18 mouse cellular contexts compared by ENCODE assay signal in genomic region chr2:91674895-91675294, GRCm38 (mm10). TPM values are rescaled to one million over a fixed set of nuclear protein-coding genes. Genes with fewer than 3 reads are reported as not detected.
DNase-seq lines count a peak whose midpoint lies in the region; ATAC-seq and TF ChIP-seq lines count a peak whose summit lies in the region.
"Had no signal": no experiment of that assay in that cellular context is flagged by ENCODE, and none has a peak within 500 bp of the region (broad histone marks: within the 10 kb centered on the region; RNA-seq: fewer than 3 reads in every experiment).

No protein-coding gene starts in this region.

- no peak overlapping the region for H3K4me3 ChIP-seq in hindbrain, postnatal 0 days (ENCODE audit: low read length)
- no peak overlapping the region for H3K4me3 ChIP-seq in hindbrain, embryonic 10.5 days
- H3K4me3 ChIP-seq in testis, adult 2 months (ENCODE audit: control insufficient read depth, low read depth, low read length) = no peak overlapping the region
- H3K4me3 ChIP-seq in hindbrain, embryonic 14.5 days (replicated peaks; ENCODE audit: low read length) = no peak overlapping the region
- H3K4me3 ChIP-seq: heart, embryonic 15.5 days; hindbrain, embryonic 13.5 days had no signal

- H3K9me3 ChIP-seq in hindbrain, postnatal 0 days (ENCODE audit: low read length) = no peaks in the 10 kb centered on the region
- no peaks in the 10 kb centered on the region for H3K9me3 ChIP-seq in hindbrain, embryonic 10.5 days
- no peaks in the 10 kb centered on the region for H3K9me3 ChIP-seq in hindbrain, embryonic 14.5 days (ENCODE audit: control insufficient read depth, low read length)
- H3K9me3 ChIP-seq: G1E; heart, embryonic 15.5 days; hindbrain, embryonic 13.5 days had no signal

- TF ChIP-seq POLR2A in testis, adult 2 months (IDR thresholded peaks at IDR 0.05; ENCODE audit: control insufficient read depth, low read depth, low read length) = no peak

- DNase-seq in hindbrain, postnatal 0 days (ENCODE audit: low spot score) = peak; percentile 20
- no peak for DNase-seq in hindbrain, embryonic 10.5 days (ENCODE audit: low spot score)
- no peak for DNase-seq in testis, postnatal 10 days (ENCODE audit: low spot score)
- DNase-seq in layer of hippocampus, postnatal 36 days = peak; percentile 52 to 62
- DNase-seq in heart, postnatal 10 days = no peak
- DNase-seq in adipocyte (ENCODE audit: low spot score) = no peak
- DNase-seq in hindbrain, embryonic 14.5 days (ENCODE audit: low spot score) = no peak
- DNase-seq: adrenal gland, postnatal 10 days; heart, adult 18-20 months; lung, postnatal 10 days had no signal

- H3K27me3 ChIP-seq in hindbrain, postnatal 0 days (ENCODE audit: insufficient read depth, low read length) = no peaks in the 10 kb centered on the region
- H3K27me3 ChIP-seq in hindbrain, embryonic 10.5 days (ENCODE audit: insufficient read depth, poor library complexity, severe bottlenecking) = no peaks in the 10 kb centered on the region
- H3K27me3 ChIP-seq in testis, adult 2 months (ENCODE audit: control insufficient read depth, insufficient read depth, low read length) = no peaks in the 10 kb centered on the region
- no peaks in the 10 kb centered on the region for H3K27me3 ChIP-seq in hindbrain, embryonic 14.5 days (ENCODE audit: control insufficient read depth, insufficient read depth, low read length)
- H3K27me3 ChIP-seq: heart, embryonic 15.5 days; hindbrain, embryonic 13.5 days had no signal

- no peak overlapping the region for H3K9ac ChIP-seq in hindbrain, postnatal 0 days (replicated peaks; ENCODE audit: low read length)
- H3K9ac ChIP-seq in hindbrain, embryonic 14.5 days = no peak overlapping the region
- H3K9ac ChIP-seq: heart, embryonic 15.5 days; hindbrain, embryonic 13.5 days; liver, embryonic 14.5 days had no signal

- TF ChIP-seq CTCF in hindbrain, postnatal 0 days (IDR thresholded peaks at IDR 0.05; ENCODE audit: low read depth) = no peak
- peak; percentile 9; the same call in 1 of the 2 replicates for TF ChIP-seq CTCF in testis, adult 2 months (IDR thresholded peaks at IDR 0.05; ENCODE audit: control insufficient read depth, insufficient read depth, insufficient replicate concordance, low read depth, low read length)

- no peak overlapping the region for H3K27ac ChIP-seq in hindbrain, postnatal 0 days
- H3K27ac ChIP-seq in hindbrain, embryonic 10.5 days = no peak overlapping the region
- no peak overlapping the region for H3K27ac ChIP-seq in testis, adult 2 months (ENCODE audit: control insufficient read depth, insufficient read depth, low read depth, low read length)
- H3K27ac ChIP-seq in hindbrain, embryonic 14.5 days = no peak overlapping the region
- H3K27ac ChIP-seq: heart, embryonic 15.5 days; hindbrain, embryonic 13.5 days; kidney, postnatal 0 days; liver, embryonic 14.5 days had no signal

- H3K36me3 ChIP-seq in hindbrain, postnatal 0 days (ENCODE audit: insufficient read depth, low read length) = peaks cover 52% of the 10 kb centered on the region
- H3K36me3 ChIP-seq in hindbrain, embryonic 10.5 days = peaks cover 92% of the 10 kb centered on the region
- H3K36me3 ChIP-seq in testis, adult 2 months (ENCODE audit: control insufficient read depth, insufficient read depth, low read length) = peaks cover 6% of the 10 kb centered on the region
- H3K36me3 ChIP-seq in hindbrain, embryonic 14.5 days (replicated peaks; ENCODE audit: control insufficient read depth, insufficient read depth) = peaks cover 98% of the 10 kb centered on the region

- 77% methylated on average over 5 of the region's 5 CpGs for WGBS in hindbrain, postnatal 0 days
- WGBS in hindbrain, embryonic 10.5 days = 93% methylated on average over 5 of the region's 5 CpGs
- WGBS in hindbrain, embryonic 14.5 days = 91% methylated on average over 5 of the region's 5 CpGs

- H3K4me2 ChIP-seq in hindbrain, postnatal 0 days (ENCODE audit: low read depth, low read length) = no peak overlapping the region
- H3K4me2 ChIP-seq in hindbrain, embryonic 14.5 days (replicated peaks) = no peak overlapping the region
- H3K4me2 ChIP-seq: heart, embryonic 15.5 days; hindbrain, embryonic 13.5 days had no signal

- intact Hi-C loops in heart, postnatal 10 days (cut with DNase I) = no loop called here

- ATAC-seq in hindbrain, postnatal 0 days = peak; percentile 27; the same call in 1 of the 2 replicates
- no peak for ATAC-seq in hindbrain, embryonic 14.5 days (ENCODE audit: low FRiP score)
- ATAC-seq: intestine, postnatal 0 days had no signal

- no peaks in the 10 kb centered on the region for H3K4me1 ChIP-seq in hindbrain, postnatal 0 days (ENCODE audit: insufficient read depth, low read length)
- H3K4me1 ChIP-seq in hindbrain, embryonic 10.5 days (replicated peaks) = no peaks in the 10 kb centered on the region
- no peaks in the 10 kb centered on the region for H3K4me1 ChIP-seq in testis, adult 2 months (ENCODE audit: control insufficient read depth, insufficient read depth, low read length)
- no peaks in the 10 kb centered on the region for H3K4me1 ChIP-seq in hindbrain, embryonic 14.5 days (replicated peaks; ENCODE audit: control insufficient read depth, insufficient read depth, low read length)
- H3K4me1 ChIP-seq: heart, embryonic 15.5 days; hindbrain, embryonic 13.5 days had no signal

RNA-seq across cellular contexts. Expression of gene Arhgap1, which starts 25.2 kb away (rescaled TPM):
- total RNA-seq in hindbrain, postnatal 0 days (2014; rRNA removed) = 95.8 and 107 TPM in 2 replicates
- 81.9 and 85.1 TPM in 2 replicates for polyA plus RNA-seq in hindbrain, postnatal 0 days (2015; fragmentation: Nextera tagmentation; extraction: Ambion mirVana)
- polyA plus RNA-seq in hindbrain, embryonic 10.5 days (2016; fragmentation: Nextera tagmentation; extraction: Ambion mirVana) = 78.8 and 96.3 TPM in 2 replicates
- 22.8 and 23.7 TPM in 2 replicates for polyA plus RNA-seq in testis, adult 2 months (2012; rRNA removed)
- total RNA-seq in layer of hippocampus, postnatal 36 days (2021) = 10 to 100 TPM; 55.7 to 65.1 TPM
- total RNA-seq in heart, postnatal 10 days (2021) = 10 to 100 TPM; 50.3 to 51.9 TPM
- 88.3 and 89.8 TPM in 2 replicates for polyA plus RNA-seq in hindbrain, embryonic 14.5 days (2014; fragmentation: Nextera tagmentation; extraction: Ambion mirVana)

RNA-seq across cellular contexts. Expression of gene Zfp408, which starts 25.3 kb away (rescaled TPM):
- total RNA-seq in hindbrain, postnatal 0 days (2014; rRNA removed) = 25.7 and 27.8 TPM in 2 replicates
- polyA plus RNA-seq in hindbrain, postnatal 0 days (2015; fragmentation: Nextera tagmentation; extraction: Ambion mirVana) = 12.2 and 12.7 TPM in 2 replicates
- polyA plus RNA-seq in hindbrain, embryonic 10.5 days (2016; fragmentation: Nextera tagmentation; extraction: Ambion mirVana) = 11.8 and 13.4 TPM in 2 replicates
- 6.3 and 6.5 TPM in 2 replicates for polyA plus RNA-seq in testis, adult 2 months (2012; rRNA removed)
- 10 to 100 TPM; 10.8 to 10.9 TPM for total RNA-seq in layer of hippocampus, postnatal 36 days (2021)
- 10 to 100 TPM; 10.6 to 12.6 TPM for total RNA-seq in heart, postnatal 10 days (2021)
- polyA plus RNA-seq in hindbrain, embryonic 14.5 days (2014; fragmentation: Nextera tagmentation; extraction: Ambion mirVana) = 4.8 and 8.5 TPM in 2 replicates

RNA-seq across cellular contexts. Expression of gene Atg13, which starts 35.5 kb away (rescaled TPM):
- 21.2 and 25.2 TPM in 2 replicates for total RNA-seq in hindbrain, postnatal 0 days (2014; rRNA removed)
- polyA plus RNA-seq in hindbrain, postnatal 0 days (2015; fragmentation: Nextera tagmentation; extraction: Ambion mirVana) = 24.7 and 24.8 TPM in 2 replicates
- 24.0 and 31.0 TPM in 2 replicates for polyA plus RNA-seq in hindbrain, embryonic 10.5 days (2016; fragmentation: Nextera tagmentation; extraction: Ambion mirVana)
- 37.5 and 38.3 TPM in 2 replicates for polyA plus RNA-seq in testis, adult 2 months (2012; rRNA removed)
- 10 to 100 TPM; 74.0 to 74.4 TPM for total RNA-seq in layer of hippocampus, postnatal 36 days (2021)
- total RNA-seq in heart, postnatal 10 days (2021) = 10 to 100 TPM; 37.5 to 39.7 TPM
- polyA plus RNA-seq in hindbrain, embryonic 14.5 days (2014; fragmentation: Nextera tagmentation; extraction: Ambion mirVana) = 36.7 and 43.4 TPM in 2 replicates

RNA-seq across cellular contexts. Expression of gene Harbi1, which starts 35.8 kb away (rescaled TPM):
- total RNA-seq in hindbrain, postnatal 0 days (2014; rRNA removed) = 16.6 and 19.9 TPM in 2 replicates
- polyA plus RNA-seq in hindbrain, postnatal 0 days (2015; fragmentation: Nextera tagmentation; extraction: Ambion mirVana) = 12.0 TPM in 2 replicates
- polyA plus RNA-seq in hindbrain, embryonic 10.5 days (2016; fragmentation: Nextera tagmentation; extraction: Ambion mirVana) = 20.8 and 20.9 TPM in 2 replicates
- polyA plus RNA-seq in testis, adult 2 months (2012; rRNA removed) = 3.3 and 4.0 TPM in 2 replicates
- 1 to 10 TPM; 7.1 to 7.3 TPM for total RNA-seq in layer of hippocampus, postnatal 36 days (2021)
- 1 to 10 TPM; 5.2 to 7.8 TPM for total RNA-seq in heart, postnatal 10 days (2021)
- 16.7 and 19.1 TPM in 2 replicates for polyA plus RNA-seq in hindbrain, embryonic 14.5 days (2014; fragmentation: Nextera tagmentation; extraction: Ambion mirVana)

RNA-seq across cellular contexts. Expression of gene F2, which starts 38.7 kb away (rescaled TPM):
- total RNA-seq in hindbrain, postnatal 0 days (2014; rRNA removed) = not detected in 2 replicates
- polyA plus RNA-seq in hindbrain, postnatal 0 days (2015; fragmentation: Nextera tagmentation; extraction: Ambion mirVana) = 0.14 TPM in 1 of 2 replicates, not detected in the other
- polyA plus RNA-seq in hindbrain, embryonic 10.5 days (2016; fragmentation: Nextera tagmentation; extraction: Ambion mirVana) = 0.20 TPM in 1 of 2 replicates, not detected in the other
- polyA plus RNA-seq in testis, adult 2 months (2012; rRNA removed) = 0.08 and 0.14 TPM in 2 replicates
- total RNA-seq in layer of hippocampus, postnatal 36 days (2021) = under 1 TPM in 1 of 2 experiments, not detected in 1; 0.18 TPM
- under 1 TPM in 1 of 2 experiments, not detected in 1; 0.12 TPM for total RNA-seq in heart, postnatal 10 days (2021)
- polyA plus RNA-seq in hindbrain, embryonic 14.5 days (2014; fragmentation: Nextera tagmentation; extraction: Ambion mirVana) = 0.09 and 0.12 TPM in 2 replicates
- total RNA-seq: heart, adult 18-20 months; monocyte, adult 5-6 weeks had no signal
- polyA plus RNA-seq: hindbrain, embryonic 13.5 days had no signal

Comparison
In these comparisons a context has a peak if more than half of its experiments do, and no peak if none do; other contexts are left out.
1. DNase-seq: peak in hindbrain, postnatal 0 days (single experiment) and layer of hippocampus, postnatal 36 days (2 of 2); none in hindbrain, embryonic 10.5 days (single experiment), testis, postnatal 10 days (single experiment), heart, postnatal 10 days (0 of 2), adipocyte (single experiment) and hindbrain, embryonic 14.5 days (single experiment).